ENCODE assay signal across 15 mouse cellular contexts in genomic region chr11:75660081-75660590, GRCm38 (mm10).
"Had no signal": no experiment of that assay in that cellular context is flagged by ENCODE, and none has a peak within 500 bp of the region (broad histone marks: within the 10 kb centered on the region; RNA-seq: fewer than 3 reads in every experiment).

No protein-coding gene starts in this region.

- H3K27ac ChIP-seq: kidney, postnatal 0 days; limb, embryonic 13.5 days; liver, embryonic 15.5 days; midbrain, embryonic 15.5 days; neural tube, embryonic 12.5 days; stomach, postnatal 0 days had no signal

- H3K4me3 ChIP-seq: limb, embryonic 13.5 days; liver, embryonic 15.5 days; megakaryocyte, embryonic 14.5 days; midbrain, embryonic 15.5 days; neural tube, embryonic 12.5 days had no signal

- DNase-seq: kidney, adult 9 months; kidney, postnatal 36 days; left cerebral cortex, postnatal 4 days; lung, embryonic 14.5 days; lung, postnatal 10 days; lung, postnatal 4 days; thymus, adult 2 months; thymus, postnatal 36 days had no signal
